Mouse (Mus musculus) G1E (cell line): ENCODE measurements around the gene Camta1. TPM values are rescaled to one million over a fixed set of nuclear protein-coding genes. Genes with fewer than 3 reads are reported as not detected.
A peak's percentile ranks its signal among the peaks of the same experiment; 100 is the strongest.
"Not testable (repeated sequence)": the region's sequence is repeated elsewhere in the genome, so short reads cannot be mapped to it uniquely, and the experiment has no call there.

Experiments
- ATAC-seq: 2 replicates; pipeline ENCODE4 v1.8.0; 2016; ENCODE audit warnings: mild to moderate bottlenecking; ENCODE audit not compliant: insufficient number of reproducible peaks, poor library complexity, low FRiP score, severe bottlenecking; ENCODE audit errors: extremely low read depth
- DNase-seq: peaks from one replicate; pipeline ENCODE4 v3.0.0; 2012; ENCODE audit warnings: low spot score
- H3K27me3 ChIP-seq: 2 replicates; pipeline ENCODE4 v1.6.1; 2012; ENCODE audit warnings: mild to moderate bottlenecking, low read length, inconsistent platforms; ENCODE audit not compliant: insufficient read depth
- H3K36me3 ChIP-seq: replicated peaks from 2 replicates; pipeline ENCODE3; 2012; ENCODE audit warnings: mild to moderate bottlenecking, inconsistent platforms
- H3K4me1 ChIP-seq: 2 replicates; pipeline ENCODE4 v1.6.1; 2012; ENCODE audit warnings: low read depth, low read length, inconsistent platforms, mixed read lengths; ENCODE audit not compliant: insufficient read depth
- H3K4me3 ChIP-seq: 2 replicates; pipeline ENCODE4 v1.5.1; 2012; ENCODE audit warnings: low read depth, mild to moderate bottlenecking, inconsistent platforms, low read length, moderate library complexity, mixed read lengths
- H3K9me3 ChIP-seq: replicated peaks from 2 replicates; pipeline ENCODE4 v1.6.1; 2012; ENCODE audit warnings: inconsistent platforms
- CTCF ChIP-seq: IDR thresholded peaks from 2 replicates; pipeline ENCODE4 v1.5.1; 2012; ENCODE audit warnings: low read depth, low read length, inconsistent platforms, mixed read lengths
- GATA1 ChIP-seq: IDR thresholded peaks from 2 replicates; pipeline ENCODE4 v1.6.1; 2012; ENCODE audit warnings: borderline replicate concordance, low read length, inconsistent platforms, mixed read lengths
- GATA2 ChIP-seq: IDR thresholded peaks from 2 replicates; pipeline ENCODE4 v1.6.1; 2012; ENCODE audit warnings: low read depth, low read length, inconsistent platforms, borderline replicate concordance
- POLR2AphosphoS5 ChIP-seq: IDR thresholded peaks from 2 replicates; pipeline ENCODE4 v1.6.1; 2012; ENCODE audit warnings: low read depth, low read length, inconsistent platforms; ENCODE audit not compliant: insufficient replicate concordance
- TAL1 ChIP-seq: conservative IDR thresholded peaks from 2 replicates; pipeline ENCODE4 v1.6.1; 2012; ENCODE audit warnings: low read depth, low read length, inconsistent platforms, mixed read lengths
- polyA plus RNA-seq: library from polyadenylated mRNA; stranded (reverse); fragments of >175 nt; gene quantifications from 2 replicates; pipeline ENCODE4 v1.2.3, GENCODE M21; 2012
- total RNA-seq, 2 experiments: library from RNA; stranded (forward) in 1 of 2; stranded (reverse) in 1 of 2; fragments of 200-1000 nt in 1 of 2; fragments of >200 nt in 1 of 2; fragmentation: Nextera tagmentation in 1 of 2; gene quantifications; 2 replicates each; pipeline ENCODE4 v1.2.3; 2014 to 2017

Camta1 gene
- total and polyA plus RNA-seq, 3 experiments = 10.8 to 113 (median 25.7) TPM

DNA sequence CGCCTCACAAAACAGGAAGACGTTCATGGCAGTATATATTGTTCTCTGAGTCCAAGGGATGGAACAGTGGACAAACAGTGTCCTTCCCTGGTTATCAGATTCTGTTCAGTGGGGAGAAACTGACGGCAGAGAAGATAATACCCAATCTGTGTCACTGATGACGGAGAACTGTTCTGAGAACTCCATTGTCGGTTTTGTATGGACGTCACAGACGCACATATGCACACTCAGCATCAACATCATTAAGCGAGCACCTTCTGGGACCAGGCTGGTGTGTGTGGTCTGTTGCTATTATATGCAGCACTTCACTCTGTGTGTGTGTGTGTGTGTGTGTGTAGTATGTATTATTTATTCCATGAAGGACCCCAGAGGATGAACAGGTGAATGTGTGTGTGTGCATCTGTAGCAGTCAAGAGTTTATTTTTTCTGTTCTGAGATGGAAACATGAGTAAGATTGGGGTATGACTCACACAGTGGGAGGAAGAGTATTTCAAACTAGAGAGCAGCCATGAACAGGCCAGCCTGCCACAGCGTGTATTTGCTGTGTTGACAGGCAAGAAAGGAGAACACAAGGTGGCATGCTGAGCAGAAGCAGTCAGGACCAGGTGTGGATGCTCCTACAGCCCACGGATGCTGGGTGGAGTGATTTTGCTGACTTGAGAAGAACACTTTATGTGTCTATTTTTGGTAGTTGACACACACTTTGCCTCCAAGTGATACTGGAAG is 946.3 kb downstream of the Camta1 start:
- DNase-seq (no peak), ATAC-seq (peak; percentile 16; the same call in 1 of the 2 replicates)
- H3K27me3 ChIP-seq = no peaks in the 10 kb centered on the region
- no peaks in the 10 kb centered on the region for H3K9me3 ChIP-seq
- H3K4me3 ChIP-seq = peak overlapping the region; percentile 76
- H3K4me1 ChIP-seq = peaks cover 56% of the 10 kb centered on the region
- no peak for TF ChIP-seq CTCF
- TF ChIP-seq TAL1 = no peak
- no peak for TF ChIP-seq POLR2AphosphoS5
- TF ChIP-seq GATA1 = no peak
- TF ChIP-seq GATA2 = no peak
- peaks cover 17% of the 10 kb centered on the region for H3K36me3 ChIP-seq

DNA sequence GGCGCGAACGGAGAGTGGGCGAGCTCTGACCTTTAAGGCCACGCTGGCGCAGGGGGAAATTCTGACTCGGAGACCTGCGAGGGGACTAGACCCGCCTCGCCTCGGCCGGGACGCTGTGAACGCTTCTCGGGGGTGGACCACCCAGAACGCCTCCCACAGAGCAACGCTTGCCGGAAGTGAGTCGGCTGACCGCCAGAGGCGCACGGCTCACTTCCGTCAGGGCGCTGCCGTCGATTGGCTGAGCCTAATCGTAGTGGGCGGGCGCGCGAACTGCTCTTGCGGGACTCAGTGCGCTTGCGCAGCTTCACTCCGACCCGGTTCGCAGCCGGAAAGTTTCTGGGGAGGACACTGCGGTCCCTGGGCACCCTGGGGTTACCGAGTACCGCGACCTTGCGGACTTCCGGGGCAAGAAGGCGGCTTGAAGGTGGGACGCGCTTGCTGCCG is 947.4 kb downstream of the Camta1 start, which contains the start of the genes Park7 and Tnfrsf9:
Gene Park7 (minus strand): TSS at position 148 of the 444 bp plus-strand sequence.
Gene Tnfrsf9 (plus strand): TSS at position 273 of the 444 bp plus-strand sequence.
- Histone ChIP-seq H3K36me3 (peaks cover 20% of the 10 kb centered on the region), H3K9me3 (0 out of 2 replicates have a peak, but pooled peaks cover 3% of the 10 kb centered on the region), H3K4me3 (peak within 1 kb of the TSS; percentile 76), H3K4me1 (peaks cover 61% of the 10 kb centered on the region), H3K27me3 (no peaks in the 10 kb centered on the region)
- ATAC-seq = peak; percentile 80
- TF ChIP-seq CTCF (no peak), POLR2AphosphoS5 (no peak), GATA2 (no peak)
- DNase-seq = peak; percentile 88

DNA sequence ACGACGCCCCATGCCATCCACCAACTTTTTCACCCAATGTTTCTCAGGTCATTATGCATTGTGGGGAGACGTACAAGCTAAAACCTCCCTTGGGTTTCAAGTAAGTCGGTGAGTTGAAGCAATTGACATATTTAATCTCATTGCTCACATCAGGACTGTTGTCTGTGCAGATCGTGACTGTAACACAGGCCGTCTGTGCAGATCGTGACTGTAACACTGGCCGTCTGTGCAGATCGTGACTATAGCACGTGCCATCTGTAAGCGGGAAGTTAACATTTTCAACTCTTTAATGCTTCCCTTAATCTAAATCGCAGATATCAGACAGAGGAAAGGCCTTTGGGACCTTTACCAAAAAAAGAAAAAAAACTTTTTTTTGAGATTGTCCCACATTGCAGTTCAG is 947.9 kb downstream of the Camta1 start:
- Histone ChIP-seq H3K36me3 (peaks cover 20% of the 10 kb centered on the region), H3K9me3 (0 out of 2 replicates have a peak, but pooled peaks cover 3% of the 10 kb centered on the region), H3K27me3 (no peaks in the 10 kb centered on the region), H3K4me3 (peak overlapping the region; percentile 76), H3K4me1 (peaks cover 63% of the 10 kb centered on the region)
- TF ChIP-seq GATA2 (no peak), TAL1 (no peak), CTCF (no peak), POLR2AphosphoS5 (no peak), GATA1 (no peak)
- ATAC-seq = 0 out of 2 replicates have a peak, but pooled peaks have one; percentile 6
- DNase-seq = no peak

DNA sequence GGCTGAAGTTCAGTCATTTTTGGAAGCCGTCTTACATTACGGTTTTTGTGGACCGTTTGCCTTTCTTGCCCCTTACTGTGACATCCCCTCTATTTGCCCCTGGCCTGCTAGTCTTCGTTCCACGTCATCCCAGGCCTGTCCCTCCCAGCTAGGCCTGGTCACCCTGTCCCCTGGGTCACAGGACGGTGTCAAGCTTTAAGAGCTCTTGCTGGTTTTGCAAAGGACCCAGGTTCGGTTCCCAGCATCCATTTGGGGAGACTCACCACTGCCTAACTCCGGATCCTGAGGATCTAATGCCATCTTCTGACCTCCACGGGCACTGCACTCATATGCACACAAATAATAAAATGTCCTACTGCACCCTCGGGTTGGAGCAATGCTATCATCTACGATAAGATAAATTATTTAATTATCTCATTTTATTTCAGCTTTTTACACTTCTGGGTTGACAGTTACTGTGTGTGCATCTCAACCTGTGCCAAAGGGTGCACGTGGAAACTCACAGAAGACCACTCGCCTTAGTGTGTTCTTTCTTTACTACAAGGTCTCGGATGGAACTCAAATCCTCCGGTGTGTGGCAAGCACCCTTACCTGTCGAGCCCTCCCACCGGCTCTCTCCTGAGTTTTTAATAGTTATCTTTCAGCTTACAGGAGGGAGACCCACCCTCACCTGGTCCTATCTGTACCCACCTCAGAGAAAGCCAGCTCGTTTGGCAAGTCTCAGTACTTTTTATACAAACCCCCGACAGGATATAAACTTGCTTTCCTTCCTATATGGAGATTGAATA is 951.3 kb downstream of the Camta1 start:
- TF ChIP-seq TAL1 (no peak), GATA1 (no peak), CTCF (no peak), POLR2AphosphoS5 (no peak)
- DNase-seq (no peak), ATAC-seq (no peak)
- Histone ChIP-seq H3K4me3 (peak overlapping the region; percentile 92; the same call in 1 of the 2 replicates), H3K36me3 (peaks cover 48% of the 10 kb centered on the region), H3K27me3 (no peaks in the 10 kb centered on the region), H3K4me1 (peaks cover 73% of the 10 kb centered on the region), H3K9me3 (0 out of 2 replicates have a peak, but pooled peaks cover 3% of the 10 kb centered on the region)

DNA sequence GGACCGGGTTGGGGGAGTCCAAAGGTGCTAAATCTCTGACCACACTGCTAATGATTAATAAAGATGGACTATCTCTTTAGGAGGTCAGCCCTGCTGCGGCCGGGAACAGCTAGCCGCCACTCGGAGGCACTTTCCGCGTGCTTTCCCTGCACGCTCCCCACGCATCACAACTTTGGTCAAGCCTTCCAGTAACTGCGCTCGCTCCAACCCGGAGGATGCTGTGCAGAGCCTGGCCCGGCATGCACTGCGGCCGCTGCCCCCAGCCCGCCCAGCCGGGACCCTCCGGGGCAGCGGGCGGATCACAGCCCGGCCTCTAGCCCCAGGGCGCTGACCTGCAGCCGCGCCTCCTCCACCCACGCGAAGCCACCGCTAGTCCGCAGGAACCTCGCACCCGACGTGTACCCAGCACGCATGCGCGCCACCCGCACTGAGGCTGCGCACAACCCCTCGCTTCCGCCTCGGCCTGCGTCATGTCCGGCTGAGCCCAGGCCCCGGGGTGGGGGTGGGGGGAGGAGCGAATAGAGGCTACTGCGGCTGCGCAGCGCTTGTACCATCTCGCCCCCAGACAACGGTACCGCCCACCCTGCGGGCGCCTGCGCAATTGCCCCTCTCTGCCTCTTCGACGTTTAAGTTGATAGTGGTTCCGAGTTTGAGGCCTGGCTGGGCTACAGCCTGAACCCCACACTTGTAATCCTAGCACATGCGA is 952.1 kb downstream of the Camta1 start:
- TF ChIP-seq POLR2AphosphoS5 (no peak), GATA2 (no peak), TAL1 (no peak), CTCF (no peak)
- ATAC-seq = peak; percentile 58
- peak; percentile 95 for DNase-seq
- H3K4me3 ChIP-seq = peak overlapping the region; percentile 92
- H3K9me3 ChIP-seq = 0 out of 2 replicates have a peak, but pooled peaks cover 3% of the 10 kb centered on the region
- no peaks in the 10 kb centered on the region for H3K27me3 ChIP-seq
- peaks cover 54% of the 10 kb centered on the region for H3K36me3 ChIP-seq
- H3K4me1 ChIP-seq = peaks cover 70% of the 10 kb centered on the region

DNA sequence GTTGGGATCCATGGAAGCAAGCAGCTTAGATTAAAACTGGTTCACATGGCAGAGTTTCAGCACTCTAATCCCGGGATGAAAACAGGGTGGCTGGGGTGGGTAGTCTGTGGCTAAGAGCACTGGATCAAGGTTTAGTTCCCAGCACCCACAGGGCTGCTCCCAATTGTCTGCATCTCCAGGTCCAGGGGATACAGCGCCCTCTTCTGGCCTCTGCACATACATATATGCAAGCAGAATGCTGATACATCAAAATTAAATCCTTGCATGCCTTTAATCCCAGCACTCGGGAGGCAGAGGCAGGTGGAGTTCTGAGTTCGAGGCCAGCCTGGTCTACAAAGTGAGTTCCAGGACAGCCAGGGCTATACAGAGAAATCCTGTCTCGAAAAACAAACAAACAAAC is 953.2 kb downstream of the Camta1 start:
- Histone ChIP-seq H3K4me1 (peaks cover 68% of the 10 kb centered on the region), H3K4me3 (peak overlapping the region; percentile 57; the same call in 1 of the 2 replicates), H3K36me3 (peaks cover 62% of the 10 kb centered on the region)
- ATAC-seq, H3K27me3 ChIP-seq, H3K9me3 ChIP-seq, DNase-seq: not testable (repeated sequence)
